Mouse (Mus musculus) kidney, embryonic 14.5 days (tissue): ENCODE data around the gene Casp8ap2. TPM values are rescaled to one million over a fixed set of nuclear protein-coding genes. Genes with fewer than 3 reads are reported as not detected.

Source experiments
- ATAC-seq: fragments of 200-750 bp; cut with Nextera tagmentation; 2 replicates; pipeline ENCODE4 v1.8.0; 2017; ENCODE audit warnings: moderate number of reproducible peaks, mild to moderate bottlenecking, moderate TSS enrichment, moderate library complexity; ENCODE audit not compliant: low FRiP score, low TSS enrichment
- H3K27ac ChIP-seq: fragments of 300-500 bp; sonication (generic); 2 replicates; pipeline ENCODE4 v1.5.1; 2014; ENCODE audit warnings: low read depth, mild to moderate bottlenecking, low read length, moderate library complexity, mixed read lengths
- H3K27me3 ChIP-seq: fragments of 300-500 bp; sonication (generic); 2 replicates; pipeline ENCODE4 v1.6.1; 2014; ENCODE audit warnings: mild to moderate bottlenecking, low read length; ENCODE audit not compliant: control insufficient read depth, insufficient read depth
- H3K36me3 ChIP-seq: fragments of 300-500 bp; sonication (generic); 2 replicates; pipeline ENCODE4 v1.6.1; 2014; ENCODE audit warnings: low read length, mixed read lengths; ENCODE audit not compliant: control insufficient read depth, insufficient read depth
- H3K4me1 ChIP-seq: fragments of 300-500 bp; sonication (generic); 2 replicates; pipeline ENCODE4 v1.6.1; 2014; ENCODE audit warnings: low read length, mixed read lengths; ENCODE audit not compliant: control insufficient read depth, insufficient read depth
- H3K4me2 ChIP-seq: fragments of 300-500 bp; sonication (generic); replicated peaks from 2 replicates; pipeline ENCODE4 v1.6.1; 2014; ENCODE audit warnings: low read depth, mild to moderate bottlenecking, low read length
- H3K4me3 ChIP-seq: fragments of 300-500 bp; sonication (generic); 2 replicates; pipeline ENCODE4 v1.5.1; 2014; ENCODE audit warnings: mild to moderate bottlenecking, low read length
- H3K9ac ChIP-seq: fragments of 300-500 bp; sonication (generic); 2 replicates; pipeline ENCODE4 v1.6.1; 2014; ENCODE audit warnings: low read depth, mild to moderate bottlenecking, low read length, moderate library complexity
- H3K9me3 ChIP-seq: fragments of 300-500 bp; sonication (generic); 2 replicates; pipeline ENCODE4 v1.6.1; 2016; ENCODE audit warnings: low read length; ENCODE audit not compliant: control insufficient read depth
- WGBS: fragments of 180-500 bp; shearing (Covaris S2); extraction: QIAGEN DNeasy Blood & Tissue Kit; methylation state at CpG from one replicate; pipeline ENCODE4 v1.1.7; 2014; 5-methylcytosine and 5-hydroxymethylcytosine counted together
- polyA plus RNA-seq: library from polyadenylated mRNA; unstranded; fragments of >200 nt; fragmentation: Nextera tagmentation; extraction: Ambion mirVana; gene quantifications from 2 replicates; pipeline ENCODE4 v1.2.1, GENCODE M21; 2014

The Casp8ap2 gene
- polyA plus RNA-seq, result 41.7 and 60.9 TPM in 2 replicates

DNA sequence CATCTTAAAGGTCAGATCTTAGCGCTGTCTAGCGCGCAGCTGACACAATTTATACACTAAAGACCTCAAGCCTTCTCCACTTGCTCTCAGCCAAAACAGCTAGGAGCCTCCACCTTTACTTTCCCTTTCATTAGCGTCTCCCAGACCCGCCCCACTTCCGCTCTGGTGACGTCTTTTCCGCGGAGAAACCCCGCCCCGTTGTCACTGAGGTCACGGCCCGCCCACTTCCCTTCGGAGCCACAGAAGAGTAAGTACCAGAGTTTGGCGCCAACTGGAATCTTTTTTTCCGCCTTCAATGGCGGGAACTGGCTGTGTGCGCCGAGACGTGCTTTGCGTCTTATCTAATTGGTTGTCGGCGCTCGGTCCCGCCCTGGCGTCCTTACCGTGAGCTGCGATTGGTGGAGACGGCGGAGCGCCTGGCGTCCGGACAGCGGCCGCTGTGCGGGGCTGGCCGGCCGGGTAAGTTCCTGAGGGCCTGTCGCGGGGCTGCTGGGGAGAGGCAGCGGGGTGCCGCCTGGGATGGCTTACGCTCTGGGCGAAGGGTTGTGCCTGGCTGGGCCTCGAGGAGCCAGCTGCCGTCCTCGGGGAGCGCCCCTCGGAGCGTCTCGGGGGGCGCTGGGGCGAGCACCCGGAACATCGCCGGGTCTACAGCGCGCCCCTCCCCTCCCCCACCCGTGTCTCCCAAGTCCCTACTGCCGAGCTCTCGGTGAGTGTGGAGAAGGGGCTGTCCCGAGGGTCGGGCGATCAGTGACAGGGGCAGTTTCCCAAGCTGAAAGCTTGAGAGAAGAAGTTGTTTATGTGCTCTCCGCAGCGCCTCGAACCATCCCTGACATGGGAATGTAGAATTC, at the start of gene Casp8ap2:
Gene Casp8ap2, plus strand, starts transcription at position 418 of the 848 bp plus-strand sequence.
- Histone ChIP-seq H3K4me2 (peak within 1 kb of the TSS; percentile 62), H3K27ac (peak within 1 kb of the TSS; percentile 79), H3K9me3 (no peaks in the 10 kb centered on the region), H3K27me3 (no peaks in the 10 kb centered on the region), H3K4me1 (peaks cover 7% of the 10 kb centered on the region; the same call in 1 of the 2 replicates), H3K9ac (peak within 1 kb of the TSS; percentile 87), H3K36me3 (0 out of 2 replicates have a peak, but pooled peaks cover 2% of the 10 kb centered on the region), H3K4me3 (peak within 1 kb of the TSS; percentile 90)
- ATAC-seq, result peak; percentile 100
- under 1% methylated on average over 65 of the region's 67 CpGs for WGBS

GRCm38 (mm10) chr4:32569054-32569453, 46.2 kb upstream of the Casp8ap2 start:
- H3K27ac ChIP-seq, result no peak overlapping the region
- no peak overlapping the region for H3K4me2 ChIP-seq
- H3K27me3 ChIP-seq, result no peaks in the 10 kb centered on the region
- WGBS, result 90% methylated on average over 4 of the region's 4 CpGs
- H3K36me3 ChIP-seq, result no peaks in the 10 kb centered on the region
- H3K4me1 ChIP-seq, result no peaks in the 10 kb centered on the region; the same call in 1 of the 2 replicates
- no peak for ATAC-seq
- no peak overlapping the region for H3K4me3 ChIP-seq
- H3K9ac ChIP-seq, result no peak overlapping the region
- no peaks in the 10 kb centered on the region for H3K9me3 ChIP-seq

- no peaks in the 10 kb centered on the region for H3K36me3 ChIP-seq
- ATAC-seq, result no peak
- H3K4me3 ChIP-seq, result no peak overlapping the region
- no peaks in the 10 kb centered on the region for H3K9me3 ChIP-seq
- no peak overlapping the region for H3K4me2 ChIP-seq
- 60% methylated on average over 17 of the region's 17 CpGs for WGBS
- H3K27me3 ChIP-seq, result no peaks in the 10 kb centered on the region
- H3K27ac ChIP-seq, result no peak overlapping the region
- H3K9ac ChIP-seq, result no peak overlapping the region
- H3K4me1 ChIP-seq, result no peaks in the 10 kb centered on the region; the same call in 1 of the 2 replicates
Measured at GRCm38 (mm10) chr4:32569995-32570938, 45.0 kb upstream of the Casp8ap2 start.

DNA sequence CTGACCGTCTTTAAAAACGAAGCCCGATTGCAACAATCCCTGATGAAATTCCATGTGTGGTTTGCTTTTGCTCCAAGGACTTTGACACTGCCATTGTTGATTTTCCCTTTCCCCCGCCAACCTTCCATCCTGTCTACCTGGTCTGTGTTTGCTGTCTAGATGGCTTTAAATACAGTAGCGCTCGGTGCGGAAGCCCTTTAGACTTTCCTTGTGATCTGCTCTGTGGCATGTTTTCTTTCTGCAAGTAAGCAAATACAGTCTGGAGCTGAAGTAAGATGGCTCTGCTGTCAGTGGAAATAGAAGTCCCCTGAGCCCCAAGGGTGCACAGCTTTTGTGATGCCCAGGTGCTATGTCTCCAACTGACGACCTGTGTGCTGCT, 44.3 kb upstream of the Casp8ap2 start:
- WGBS, result 71% methylated on average over 8 of the region's 8 CpGs
- H3K4me3 ChIP-seq, result no peak overlapping the region
- no peaks in the 10 kb centered on the region for H3K9me3 ChIP-seq
- ATAC-seq, result no peak
- H3K27me3 ChIP-seq, result no peaks in the 10 kb centered on the region
- H3K4me2 ChIP-seq, result no peak overlapping the region
- H3K9ac ChIP-seq, result no peak overlapping the region
- no peaks in the 10 kb centered on the region; the same call in 1 of the 2 replicates for H3K4me1 ChIP-seq
- H3K36me3 ChIP-seq, result no peaks in the 10 kb centered on the region
- no peak overlapping the region for H3K27ac ChIP-seq

GRCm38 (mm10) chr4:32571441-32571840, 43.8 kb upstream of the Casp8ap2 start:
- WGBS, result 51% methylated on average over 3 of the region's 3 CpGs
- H3K27ac ChIP-seq, result no peak overlapping the region
- no peak overlapping the region for H3K9ac ChIP-seq
- H3K36me3 ChIP-seq, result no peaks in the 10 kb centered on the region; the same call in 1 of the 2 replicates
- no peaks in the 10 kb centered on the region for H3K9me3 ChIP-seq
- no peak overlapping the region for H3K4me3 ChIP-seq
- H3K4me1 ChIP-seq, result no peaks in the 10 kb centered on the region; the same call in 1 of the 2 replicates
- no peaks in the 10 kb centered on the region for H3K27me3 ChIP-seq
- ATAC-seq, result no peak
- no peak overlapping the region for H3K4me2 ChIP-seq

GRCm38 (mm10) chr4:32572118-32572517, 43.1 kb upstream of the Casp8ap2 start:
- WGBS, result 46% methylated on average over 1 of the region's 1 CpGs
- Histone ChIP-seq H3K4me2 (no peak overlapping the region), H3K9ac (no peak overlapping the region), H3K4me3 (no peak overlapping the region), H3K27ac (no peak overlapping the region), H3K9me3 (no peaks in the 10 kb centered on the region), H3K4me1 (no peaks in the 10 kb centered on the region; the same call in 1 of the 2 replicates), H3K27me3 (no peaks in the 10 kb centered on the region), H3K36me3 (no peaks in the 10 kb centered on the region; the same call in 1 of the 2 replicates)
- ATAC-seq, result peak; percentile 72

- no peak overlapping the region for H3K4me2 ChIP-seq
- ATAC-seq, result no peak
- H3K9ac ChIP-seq, result no peak overlapping the region
- H3K9me3 ChIP-seq, result no peaks in the 10 kb centered on the region
- H3K27ac ChIP-seq, result no peak overlapping the region
- H3K4me3 ChIP-seq, result no peak overlapping the region
- WGBS, result 84% methylated on average over 5 of the region's 5 CpGs
- no peaks in the 10 kb centered on the region; the same call in 1 of the 2 replicates for H3K4me1 ChIP-seq
- H3K27me3 ChIP-seq, result no peaks in the 10 kb centered on the region
- no peaks in the 10 kb centered on the region; the same call in 1 of the 2 replicates for H3K36me3 ChIP-seq
Measured at GRCm38 (mm10) chr4:32573586-32573985, 41.7 kb upstream of the Casp8ap2 start.

GRCm38 (mm10) chr4:32574604-32575003, 40.6 kb upstream of the Casp8ap2 start:
- H3K27me3 ChIP-seq, result no peaks in the 10 kb centered on the region
- no peak overlapping the region for H3K9ac ChIP-seq
- 96% methylated on average over 1 of the region's 1 CpGs for WGBS
- H3K9me3 ChIP-seq, result no peaks in the 10 kb centered on the region
- no peaks in the 10 kb centered on the region; the same call in 1 of the 2 replicates for H3K4me1 ChIP-seq
- no peak for ATAC-seq
- H3K27ac ChIP-seq, result no peak overlapping the region
- no peak overlapping the region for H3K4me2 ChIP-seq
- no peaks in the 10 kb centered on the region; the same call in 1 of the 2 replicates for H3K36me3 ChIP-seq
- no peak overlapping the region for H3K4me3 ChIP-seq
